ENCODE assay signal across 8 mouse cellular contexts in genomic region chr1:153480386-153481024, GRCm38 (mm10). TPM values are rescaled to one million over a fixed set of nuclear protein-coding genes. Genes with fewer than 3 reads are reported as not detected.
DNase-seq lines count a peak whose midpoint lies in the region; ATAC-seq and TF ChIP-seq lines count a peak whose summit lies in the region.

No protein-coding gene starts in this region.

- H3K36me3 ChIP-seq in CH12.LX (replicated peaks in 1 of 2; ENCODE audit: control insufficient read depth in 1 of 2, insufficient read depth in 1 of 2, low read length in 1 of 2): peaks cover 36 to 85% of the 10 kb centered on the region in 2 experiments
- H3K36me3 ChIP-seq in forebrain, embryonic 14.5 days (ENCODE audit: control insufficient read depth, insufficient read depth, low read length): peaks cover 68% of the 10 kb centered on the region
- peaks cover 46% of the 10 kb centered on the region for H3K36me3 ChIP-seq in kidney, postnatal 0 days (ENCODE audit: insufficient read depth, low read length)

- in situ Hi-C loops in CH12.LX (cut with MboI; ENCODE audit: low pct_ligation_motif_present, low pct_unique_long_range_greater_than_20kb, low sequenced_read_pairs): no loop called here

- H3K4me3 ChIP-seq in CH12.LX (replicated peaks in 1 of 3; ENCODE audit: low read depth in 2 of 3, low read length in 2 of 3, poor library complexity in 1 of 3): no peak overlapping the region
- H3K4me3 ChIP-seq in forebrain, embryonic 14.5 days (ENCODE audit: low read depth, low read length): no peak overlapping the region
- H3K4me3 ChIP-seq in kidney, postnatal 0 days (replicated peaks; ENCODE audit: low read depth, low read length): no peak overlapping the region

- no peaks in the 10 kb centered on the region for H3K27me3 ChIP-seq in CH12.LX (replicated peaks)
- H3K27me3 ChIP-seq in forebrain, embryonic 14.5 days (replicated peaks; ENCODE audit: control insufficient read depth, insufficient read depth, low read length): no peaks in the 10 kb centered on the region
- H3K27me3 ChIP-seq in kidney, postnatal 0 days (ENCODE audit: insufficient read depth, low read length): no peaks in the 10 kb centered on the region

- TF ChIP-seq POLR2A in CH12.LX (IDR thresholded peaks at IDR 0.05; ENCODE audit: low read depth, low read length): no peak

- peak; percentile 69 to 81 for TF ChIP-seq CTCF in CH12.LX (conservative IDR thresholded peaks at IDR 0.05 in 1 of 2, IDR thresholded peaks at IDR 0.05 in 1 of 2; ENCODE audit: low read depth in 2 of 2, low read length in 2 of 2)
- peak; percentile 91 for TF ChIP-seq CTCF in kidney, postnatal 0 days (IDR thresholded peaks at IDR 0.05; ENCODE audit: low read depth)

- no peak overlapping the region for H3K27ac ChIP-seq in CH12.LX (ENCODE audit: insufficient read depth, low read depth)
- H3K27ac ChIP-seq in forebrain, embryonic 14.5 days (ENCODE audit: low read depth, low read length): no peak overlapping the region
- H3K27ac ChIP-seq in kidney, postnatal 0 days: no peak overlapping the region

- no peak for ATAC-seq in forebrain, embryonic 14.5 days
- ATAC-seq in kidney, postnatal 0 days (replicated peaks; ENCODE audit: low FRiP score, low read depth): peak; percentile 65; the same call in 1 of the 2 replicates

- peak; percentile 23 for TF ChIP-seq RAD21 in CH12.LX (IDR thresholded peaks at IDR 0.05; ENCODE audit: low read depth, low read length)

- no peaks in the 10 kb centered on the region for H3K9me3 ChIP-seq in CH12.LX (replicated peaks; ENCODE audit: low read length)
- H3K9me3 ChIP-seq in forebrain, embryonic 14.5 days (replicated peaks; ENCODE audit: control insufficient read depth, low read length): no peaks in the 10 kb centered on the region
- H3K9me3 ChIP-seq in kidney, postnatal 0 days (replicated peaks; ENCODE audit: low read length): no peaks in the 10 kb centered on the region

- peak; percentile 89 to 92 for DNase-seq in B cell, adult 2 months
- peak; percentile 75 for DNase-seq in CH12.LX (ENCODE audit: extremely low read depth)
- peak; percentile 72 for DNase-seq in c-Kit-positive CD71-positive TER-119-negative erythroid progenitor cells, embryonic 14.5 days (ENCODE audit: low read depth)
- DNase-seq in forebrain, embryonic 14.5 days (ENCODE audit: low spot score): peak; percentile 76
- peak; percentile 78 for DNase-seq in kidney, postnatal 0 days (ENCODE audit: low spot score)
- DNase-seq in lung, adult 18-20 months: peak; percentile 50 to 53
- DNase-seq in retina, embryonic 14.5 days (ENCODE audit: low spot score): peak; percentile 82
- DNase-seq in yolk sac, embryonic 10.5 days (ENCODE audit: low spot score): peak; percentile 27

- H3K4me2 ChIP-seq in CH12.LX (ENCODE audit: insufficient read depth, low read depth, poor library complexity, severe bottlenecking): no peak overlapping the region
- H3K4me2 ChIP-seq in forebrain, embryonic 14.5 days (ENCODE audit: low read length): no peak overlapping the region
- H3K4me2 ChIP-seq in kidney, postnatal 0 days (ENCODE audit: low read length): no peak overlapping the region

- peaks cover 2 to 44% of the 10 kb centered on the region in 2 experiments; a peak in 3 of 4 replicates for H3K4me1 ChIP-seq in CH12.LX (ENCODE audit: control insufficient read depth in 1 of 2, insufficient read depth in 2 of 2)
- peaks cover 17% of the 10 kb centered on the region for H3K4me1 ChIP-seq in forebrain, embryonic 14.5 days (ENCODE audit: control insufficient read depth, insufficient read depth, low read length)
- H3K4me1 ChIP-seq in kidney, postnatal 0 days (replicated peaks; ENCODE audit: insufficient read depth, low read length): peaks cover 7% of the 10 kb centered on the region; the same call in 1 of the 2 replicates

- WGBS in forebrain, embryonic 14.5 days: 42% methylated on average over 1 of the region's 1 CpGs
- WGBS in kidney, postnatal 0 days: 43% methylated on average over 1 of the region's 1 CpGs

- dilution Hi-C loops in CH12.LX (cut with MboI; ENCODE audit: extremely low pct_ligation_motif_present, extremely low pct_unique_long_range_greater_than_20kb, low sequenced_read_pairs): no loop called here

- H3K9ac ChIP-seq in CH12.LX (ENCODE audit: insufficient read depth, low read depth): no peak overlapping the region
- no peak overlapping the region for H3K9ac ChIP-seq in forebrain, embryonic 14.5 days (ENCODE audit: low read length)
- H3K9ac ChIP-seq in kidney, postnatal 0 days (ENCODE audit: low read depth, low read length): no peak overlapping the region

- TF ChIP-seq EP300 in CH12.LX (IDR thresholded peaks at IDR 0.05; ENCODE audit: low read length): no peak

- H3K79me2 ChIP-seq in CH12.LX (replicated peaks; ENCODE audit: control insufficient read depth, extremely low read depth, insufficient read depth, poor library complexity, severe bottlenecking): peaks cover 90% of the 10 kb centered on the region

TF ChIP-seq in CH12.LX, 34 proteins besides CTCF, POLR2A, EP300 and RAD21:
- TF ChIP-seq PAX5 (IDR thresholded peaks at IDR 0.05; ENCODE audit: low read length) (no peak), JUND (conservative IDR thresholded peaks at IDR 0.05; ENCODE audit: low read depth, low read length) (0 out of 2 replicates have a peak, but pooled peaks have one; percentile 15), E2F4 (IDR thresholded peaks at IDR 0.05; ENCODE audit: insufficient replicate concordance, low read depth, low read length) (no peak)

RNA-seq across cellular contexts. Expression of gene Dhx9, which starts 7.0 kb away (rescaled TPM):
- total RNA-seq in CH12.LX (2012; rRNA removed): 55.4 and 82.4 TPM in 2 replicates
- 81.8 and 98.8 TPM in 2 replicates for total RNA-seq in CH12.LX (2014; rRNA removed)
- polyA plus RNA-seq in CH12.LX (2012; ENCODE audit: insufficient read length, low read depth): 233 and 244 TPM in 2 replicates
- 32.9 and 42.0 TPM in 2 replicates for polyA plus RNA-seq in forebrain, embryonic 14.5 days (2014; fragmentation: Nextera tagmentation; extraction: Ambion mirVana)
- polyA plus RNA-seq in kidney, postnatal 0 days (2015; fragmentation: Nextera tagmentation; extraction: Ambion mirVana): 26.0 and 26.4 TPM in 2 replicates

RNA-seq across cellular contexts. Expression of gene Shcbp1l, which starts 55.5 kb away (rescaled TPM):
- total RNA-seq in CH12.LX (2012; rRNA removed) (0.46 and 0.59 TPM in 2 replicates), CH12.LX (2014; rRNA removed) (not detected in 2 replicates)
- polyA plus RNA-seq in CH12.LX (2012; ENCODE audit: insufficient read length, low read depth): 0.93 and 1.6 TPM in 2 replicates
- polyA plus RNA-seq in forebrain, embryonic 14.5 days (2014; fragmentation: Nextera tagmentation; extraction: Ambion mirVana): 0.15 and 0.23 TPM in 2 replicates
- polyA plus RNA-seq in kidney, postnatal 0 days (2015; fragmentation: Nextera tagmentation; extraction: Ambion mirVana): 0.23 and 0.39 TPM in 2 replicates

Comparison
In these comparisons a context has a peak if more than half of its experiments do, and no peak if none do; other contexts are left out.
1. DNase-seq: peak in every context shown above with its lines; median percentile 90 in B cell, adult 2 months; 82 in retina, embryonic 14.5 days; 78 in kidney, postnatal 0 days; 76 in forebrain, embryonic 14.5 days; 75 in CH12.LX; 72 in c-Kit-positive CD71-positive TER-119-negative erythroid progenitor cells, embryonic 14.5 days; 52 in lung, adult 18-20 months; 27 in yolk sac, embryonic 10.5 days.